Mouse (Mus musculus) intestine, embryonic 16.5 days (tissue): ENCODE results near the gene Lpp. TPM values are rescaled to one million over a fixed set of nuclear protein-coding genes. Genes with fewer than 3 reads are reported as not detected.

Experiments
- ATAC-seq: fragments of 200-750 bp; cut with Nextera tagmentation; 2 replicates; pipeline ENCODE4 v1.8.0; 2017; ENCODE audit warnings: moderate TSS enrichment, moderate library complexity
- H3K27ac ChIP-seq: fragments of 300-500 bp; sonication (generic); 2 replicates; pipeline ENCODE4 v1.5.1; 2014; ENCODE audit warnings: mild to moderate bottlenecking, low read length
- H3K27me3 ChIP-seq: fragments of 300-500 bp; sonication (generic); replicated peaks from 2 replicates; pipeline ENCODE4 v1.6.1; 2014; ENCODE audit warnings: low read length, control low read depth, mixed read lengths; ENCODE audit not compliant: control insufficient read depth, insufficient read depth
- H3K36me3 ChIP-seq: fragments of 300-500 bp; sonication (generic); 2 replicates; pipeline ENCODE4 v1.6.1; 2014; ENCODE audit warnings: low read length, control low read depth; ENCODE audit not compliant: control insufficient read depth, insufficient read depth
- H3K4me1 ChIP-seq: fragments of 300-500 bp; sonication (generic); 2 replicates; pipeline ENCODE4 v1.6.1; 2014; ENCODE audit warnings: low read length, control low read depth, mixed read lengths; ENCODE audit not compliant: control insufficient read depth, insufficient read depth
- H3K4me2 ChIP-seq: fragments of 300-500 bp; sonication (generic); 2 replicates; pipeline ENCODE4 v1.6.1; 2014; ENCODE audit warnings: low read depth, low read length, control low read depth
- H3K4me3 ChIP-seq: fragments of 300-500 bp; sonication (generic); 2 replicates; pipeline ENCODE4 v1.5.1; 2014; ENCODE audit warnings: mild to moderate bottlenecking, low read length
- H3K9ac ChIP-seq: fragments of 300-500 bp; sonication (generic); 2 replicates; pipeline ENCODE4 v1.6.1; 2014; ENCODE audit warnings: low read depth, low read length
- H3K9me3 ChIP-seq: fragments of 300-500 bp; sonication (generic); 2 replicates; pipeline ENCODE4 v1.6.1; 2016; ENCODE audit warnings: low read length, control low read depth; ENCODE audit not compliant: control insufficient read depth
- WGBS: fragments of 180-500 bp; shearing (Covaris S2); extraction: QIAGEN DNeasy Blood & Tissue Kit; methylation state at CpG from one replicate; pipeline ENCODE4 v1.1.7; 2014; 5-methylcytosine and 5-hydroxymethylcytosine counted together
- polyA plus RNA-seq: library from polyadenylated mRNA; unstranded; fragments of >200 nt; fragmentation: Nextera tagmentation; extraction: Ambion mirVana; gene quantifications from 2 replicates; pipeline ENCODE4 v1.2.1, GENCODE M21; 2015

The Lpp gene
- polyA plus RNA-seq, 1 experiment from 2014 or later = 64.7 TPM

- no peak overlapping the region for H3K9ac ChIP-seq
- H3K27ac ChIP-seq = no peak overlapping the region
- no peak overlapping the region for H3K4me3 ChIP-seq
- no peak for ATAC-seq
- WGBS = 61% methylated on average over 4 of the region's 4 CpGs
- H3K4me1 ChIP-seq = peaks cover 18% of the 10 kb centered on the region; the same call in 1 of the 2 replicates
- H3K27me3 ChIP-seq = no peaks in the 10 kb centered on the region
- H3K9me3 ChIP-seq = no peaks in the 10 kb centered on the region
- no peak overlapping the region for H3K4me2 ChIP-seq
- H3K36me3 ChIP-seq = no peaks in the 10 kb centered on the region
Measured at GRCm38 (mm10) chr16:24506740-24507139, 113.4 kb downstream of the Lpp start.

DNA sequence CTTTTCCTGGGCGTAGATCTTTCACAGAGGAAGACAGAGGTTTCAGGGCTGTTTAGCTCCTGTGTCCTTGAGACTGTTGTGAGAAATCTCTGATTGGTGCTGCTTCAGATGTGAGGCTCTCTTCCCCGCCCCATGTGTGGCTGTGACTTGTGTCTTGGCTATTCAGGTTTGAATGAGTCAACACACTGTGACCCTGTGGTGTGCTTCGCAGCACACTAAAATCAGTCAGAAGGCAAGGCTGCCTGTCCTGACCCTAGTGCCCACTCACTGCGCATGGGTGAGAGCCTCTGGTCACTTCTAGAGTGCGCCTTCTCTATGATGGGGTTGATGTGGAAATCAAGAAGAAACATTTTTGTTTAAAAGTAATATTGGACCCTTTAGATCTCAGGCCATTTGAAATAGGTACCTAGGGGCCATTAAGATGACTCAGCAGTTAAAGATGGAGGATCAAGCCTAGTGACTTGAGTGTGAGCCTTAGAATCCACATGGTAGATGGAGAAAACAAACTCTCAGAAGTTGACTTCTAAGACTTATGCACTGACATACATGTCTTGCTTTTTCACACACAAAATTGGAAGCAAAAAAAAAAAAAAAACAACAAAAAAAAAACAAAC lies 114.7 kb downstream of the Lpp start:
- H3K9ac ChIP-seq = no peak overlapping the region
- H3K27me3 ChIP-seq = no peaks in the 10 kb centered on the region
- no peaks in the 10 kb centered on the region for H3K36me3 ChIP-seq
- H3K4me1 ChIP-seq = peaks cover 18% of the 10 kb centered on the region; the same call in 1 of the 2 replicates
- no peaks in the 10 kb centered on the region for H3K9me3 ChIP-seq
- H3K4me3 ChIP-seq = no peak overlapping the region
- no peak overlapping the region for H3K27ac ChIP-seq
- H3K4me2 ChIP-seq = no peak overlapping the region
- no peak for ATAC-seq
- 91% methylated on average over 5 of the region's 5 CpGs for WGBS

- Histone ChIP-seq H3K36me3 (no peaks in the 10 kb centered on the region), H3K27ac (no peak overlapping the region), H3K27me3 (no peaks in the 10 kb centered on the region), H3K4me1 (peaks cover 14% of the 10 kb centered on the region; the same call in 1 of the 2 replicates), H3K4me2 (no peak overlapping the region), H3K9ac (no peak overlapping the region), H3K9me3 (no peaks in the 10 kb centered on the region), H3K4me3 (no peak overlapping the region)
- 74% methylated on average over 5 of the region's 5 CpGs for WGBS
- no peak for ATAC-seq
Measured at GRCm38 (mm10) chr16:24509100-24509812, 115.9 kb downstream of the Lpp start.

GRCm38 (mm10) chr16:24509813-24510166 lies 116.5 kb downstream of the Lpp start:
- ATAC-seq = no peak
- 53% methylated on average over 1 of the region's 1 CpGs for WGBS

DNA sequence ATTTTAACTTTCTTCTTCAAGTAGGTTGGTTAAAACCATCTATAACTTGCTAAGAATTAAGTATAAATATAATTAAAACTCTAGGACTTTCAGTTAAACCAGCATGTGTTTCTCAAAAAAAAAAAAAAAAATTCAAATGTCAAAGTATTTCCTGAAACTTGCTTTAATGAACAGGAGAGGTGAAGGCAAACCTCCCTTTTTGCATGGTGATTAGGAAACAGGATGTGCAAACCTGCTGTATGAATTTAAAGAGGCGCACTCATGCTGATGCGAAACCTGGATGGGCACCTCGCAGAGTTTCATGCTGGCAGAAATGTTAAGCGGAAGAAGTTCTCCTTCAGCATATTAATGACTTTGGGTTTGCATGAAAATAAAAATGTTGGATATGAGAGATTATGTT lies 119.9 kb downstream of the Lpp start:
- H3K4me2 ChIP-seq = no peak overlapping the region
- H3K4me1 ChIP-seq = peaks cover 10% of the 10 kb centered on the region
- H3K9me3 ChIP-seq = no peaks in the 10 kb centered on the region
- H3K27me3 ChIP-seq = no peaks in the 10 kb centered on the region
- ATAC-seq = no peak
- 95% methylated on average over 4 of the region's 4 CpGs for WGBS
- no peak overlapping the region for H3K4me3 ChIP-seq
- H3K27ac ChIP-seq = no peak overlapping the region
- no peaks in the 10 kb centered on the region for H3K36me3 ChIP-seq
- no peak overlapping the region for H3K9ac ChIP-seq

More at GRCm38 (mm10) chr16:24509813-24510166, 116.5 kb downstream of the Lpp start:
- Histone ChIP-seq H3K4me2 (no peak overlapping the region), H3K9ac (no peak overlapping the region), H3K4me1 (peaks cover 9% of the 10 kb centered on the region; the same call in 1 of the 2 replicates), H3K27ac (no peak overlapping the region), H3K4me3 (no peak overlapping the region), H3K9me3 (no peaks in the 10 kb centered on the region), H3K36me3 (no peaks in the 10 kb centered on the region), H3K27me3 (no peaks in the 10 kb centered on the region)

DNA sequence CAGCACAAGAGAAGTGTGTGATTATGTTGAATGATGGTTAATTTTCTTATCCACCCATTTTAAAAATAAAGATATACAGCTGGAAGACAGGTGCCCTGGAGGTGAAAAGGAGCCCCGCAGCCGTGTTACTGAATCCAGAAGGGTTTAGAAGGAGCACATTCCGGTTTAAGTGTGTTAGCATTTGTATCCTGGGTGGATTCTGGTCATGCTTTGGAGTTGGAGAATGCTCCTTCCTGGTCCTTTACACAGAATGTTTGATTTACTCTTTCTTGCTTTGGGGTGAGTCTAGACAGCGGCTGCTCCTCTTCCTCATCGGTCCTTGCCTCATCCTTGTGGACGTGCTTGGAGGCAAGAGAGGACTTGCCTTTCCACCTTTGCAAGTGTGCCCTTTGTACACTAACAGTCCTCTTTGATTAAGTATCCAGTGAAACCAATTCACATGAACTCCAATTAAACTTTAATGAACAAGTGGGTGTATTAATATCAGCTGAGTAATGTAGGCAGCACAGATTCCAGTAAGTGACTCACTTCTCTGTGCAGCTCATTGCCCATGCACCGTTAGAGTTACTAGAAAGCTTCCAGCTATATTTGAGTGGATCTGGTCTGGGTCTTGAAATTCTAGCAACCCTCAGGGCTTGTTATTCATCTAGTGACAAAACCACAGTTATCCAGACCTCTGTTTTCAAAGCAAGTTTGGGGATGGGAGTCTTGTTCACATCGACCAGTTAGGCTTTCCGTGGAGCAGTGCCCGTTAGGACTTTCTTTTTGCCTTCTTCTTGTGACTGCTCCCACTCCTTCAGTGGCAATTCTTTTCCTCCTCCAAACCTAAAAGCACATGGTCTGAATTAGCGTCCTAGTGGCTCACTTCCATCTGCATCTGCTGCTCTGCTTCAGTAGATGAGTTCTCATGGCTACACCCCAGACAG lies 121.8 kb downstream of the Lpp start:
- H3K9ac ChIP-seq = no peak overlapping the region
- no peaks in the 10 kb centered on the region for H3K27me3 ChIP-seq
- H3K27ac ChIP-seq = no peak overlapping the region
- no peaks in the 10 kb centered on the region for H3K36me3 ChIP-seq
- H3K4me2 ChIP-seq = no peak overlapping the region
- 88% methylated on average over 11 of the region's 11 CpGs for WGBS
- H3K4me3 ChIP-seq = no peak overlapping the region
- H3K9me3 ChIP-seq = no peaks in the 10 kb centered on the region
- no peak for ATAC-seq
- H3K4me1 ChIP-seq = peaks cover 13% of the 10 kb centered on the region

GRCm38 (mm10) chr16:24516993-24517392 lies 123.7 kb downstream of the Lpp start:
- Histone ChIP-seq H3K4me2 (no peak overlapping the region), H3K4me3 (no peak overlapping the region), H3K27ac (no peak overlapping the region), H3K9me3 (no peaks in the 10 kb centered on the region), H3K36me3 (no peaks in the 10 kb centered on the region), H3K4me1 (peaks cover 13% of the 10 kb centered on the region), H3K9ac (no peak overlapping the region), H3K27me3 (no peaks in the 10 kb centered on the region)
- no peak for ATAC-seq
- 50% methylated on average over 3 of the region's 3 CpGs for WGBS

DNA sequence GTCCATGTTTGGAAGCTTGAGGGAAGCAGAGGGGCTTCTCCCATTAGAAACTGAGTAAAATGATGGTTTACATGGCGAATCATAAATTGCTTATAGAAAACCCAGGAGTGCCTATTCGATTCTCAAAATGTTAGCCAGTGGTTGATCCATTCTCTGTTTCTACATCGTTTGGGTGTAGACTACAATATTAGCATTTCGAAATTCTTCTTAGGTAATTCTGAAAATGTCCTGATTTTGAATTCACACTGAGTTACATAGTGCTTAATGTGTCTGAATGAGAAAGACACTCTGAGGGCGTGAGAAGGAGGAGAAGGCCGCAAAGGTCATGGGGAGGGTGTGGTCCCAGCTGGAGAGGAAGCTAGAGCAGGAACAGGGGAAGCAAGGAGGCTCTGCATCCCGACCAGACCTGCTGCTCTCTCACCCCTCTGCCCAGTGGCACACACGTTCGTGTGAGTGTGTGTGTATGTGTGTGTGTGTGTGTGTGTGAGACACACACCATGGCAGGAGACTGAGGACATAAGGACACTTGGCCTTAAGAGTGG lies 124.3 kb downstream of the Lpp start:
- Histone ChIP-seq H3K4me1 (peaks cover 13% of the 10 kb centered on the region), H3K4me3 (no peak overlapping the region), H3K9me3 (no peaks in the 10 kb centered on the region), H3K36me3 (no peaks in the 10 kb centered on the region), H3K4me2 (no peak overlapping the region), H3K27ac (no peak overlapping the region), H3K27me3 (no peaks in the 10 kb centered on the region), H3K9ac (no peak overlapping the region)
- WGBS = 60% methylated on average over 9 of the region's 9 CpGs
- ATAC-seq = no peak

DNA sequence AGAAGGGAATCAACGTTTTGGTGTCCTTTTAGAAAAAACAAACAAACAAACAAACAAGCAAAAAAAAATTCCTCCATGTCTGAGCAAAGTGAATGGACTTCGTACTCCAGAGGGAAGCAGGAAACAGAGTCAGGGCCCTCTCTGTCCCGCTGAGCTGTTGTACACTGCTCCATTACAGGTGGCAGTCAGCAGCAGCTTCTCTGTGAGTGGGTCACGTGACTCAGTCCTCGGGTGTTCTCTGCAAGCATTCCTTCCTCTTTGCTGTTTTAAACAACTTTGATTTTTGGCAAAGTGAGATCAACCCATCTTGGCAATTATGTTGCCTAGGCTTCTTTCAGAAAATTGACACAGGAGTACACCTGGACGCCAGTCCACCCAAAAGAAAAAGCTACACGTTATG lies 125.5 kb downstream of the Lpp start:
- H3K4me3 ChIP-seq = no peak overlapping the region

More for the DNA sequence above, 125.5 kb downstream of the Lpp start:
- no peak overlapping the region for H3K9ac ChIP-seq
- no peak overlapping the region for H3K27ac ChIP-seq
- no peaks in the 10 kb centered on the region for H3K9me3 ChIP-seq
- H3K36me3 ChIP-seq = no peaks in the 10 kb centered on the region
- ATAC-seq = 0 out of 2 replicates have a peak, but pooled peaks have one; percentile 58
- no peak overlapping the region for H3K4me2 ChIP-seq
- H3K4me1 ChIP-seq = peaks cover 13% of the 10 kb centered on the region
- 70% methylated on average over 7 of the region's 7 CpGs for WGBS
- no peaks in the 10 kb centered on the region for H3K27me3 ChIP-seq
